Mouse (Mus musculus): ENCODE measurements around the gene Igtp. TPM values are rescaled to one million over a fixed set of nuclear protein-coding genes. Genes with fewer than 3 reads are reported as not detected.

Igtp gene
- total RNA-seq, 2 experiments from 2014 or later: 3.6 to 3.8 TPM

- intact Hi-C loops (cut with DNase I): no loop called here
- no peak for DNase-seq (ENCODE audit: low spot score in 2 of 2)
Measured at GRCm38 (mm10) chr11:58249203-58249981, 50.0 kb downstream of the Igtp start.

GRCm38 (mm10) chr11:58250550-58250949 lies 51.2 kb downstream of the Igtp start:
- DNase-seq (ENCODE audit: low spot score in 2 of 2): no peak
- intact Hi-C loops (cut with DNase I): no loop called here

GRCm38 (mm10) chr11:58254411-58254810 lies 55.1 kb downstream of the Igtp start:
- intact Hi-C loops (cut with DNase I): no loop called here
- peak in 1 of 2 experiments; percentile 5 for DNase-seq (ENCODE audit: low spot score in 2 of 2)

Other genes with a start within 250 kb of the Igtp start
- gene Larp1, start 190.5 kb upstream of the Igtp start, total RNA-seq (2021): 10 to 100 TPM; 84.8 to 92.3 TPM
- not detected for gene Gm12248, start 106.4 kb upstream of the Igtp start, total RNA-seq (2021)
- 10 to 100 TPM; 51.9 to 58.0 TPM for gene Cnot8, start 95.4 kb upstream of the Igtp start, total RNA-seq (2021)
- gene Gemin5, start 31.0 kb upstream of the Igtp start, total RNA-seq (2021): 10 to 100 TPM; 17.1 to 18.1 TPM
- gene Mrpl22, start 27.9 kb upstream of the Igtp start, total RNA-seq (2021): 10 to 100 TPM; 30.7 to 37.4 TPM
- gene Irgm2, start 62 bp downstream of the Igtp start, total RNA-seq (2021): 1 to 10 TPM; 2.3 to 2.7 TPM
- gene 4930438A08Rik, start 75.2 kb downstream of the Igtp start, total RNA-seq (2021): not detected
- 10 to 100 TPM; 17.8 to 31.5 TPM for gene Zfp692, start 107.5 kb downstream of the Igtp start, total RNA-seq (2021)
- 10 to 100 TPM; 42.5 to 57.4 TPM for gene Zfp672, start 130.8 kb downstream of the Igtp start, total RNA-seq (2021)
- gene Sh3bp5l, start 131.2 kb downstream of the Igtp start, total RNA-seq (2021): 10 to 100 TPM; 53.6 to 57.8 TPM
- gene Lypd8, start 179.5 kb downstream of the Igtp start, total RNA-seq (2021): not detected
- gene 1810065E05Rik, start 221.6 kb downstream of the Igtp start, total RNA-seq (2021): not detected
- not detected for gene Gm12253, start 233.0 kb downstream of the Igtp start, total RNA-seq (2021)